Mouse (Mus musculus): ENCODE measurements around the gene Amotl1. TPM values are rescaled to one million over a fixed set of nuclear protein-coding genes. Genes with fewer than 3 reads are reported as not detected.
"Not testable (repeated sequence)": the region's sequence is repeated elsewhere in the genome, so short reads cannot be mapped to it uniquely, and the experiment has no call there.

Amotl1 gene
- polyA plus RNA-seq (2016; fragmentation: Nextera tagmentation; extraction: Ambion mirVana): 33.7 and 35.1 TPM in 2 replicates

- 45% methylated on average over 4 of the region's 4 CpGs for WGBS
- no peak within 1 kb of the TSS for H3K4me2 ChIP-seq (replicated peaks)
- H3K4me1 ChIP-seq: peaks cover 35% of the 10 kb centered on the region
- no peaks in the 10 kb centered on the region for H3K27me3 ChIP-seq
- H3K27ac ChIP-seq: no peak within 1 kb of the TSS
- ATAC-seq (ENCODE audit: insufficient number of reproducible peaks, insufficient read depth, low FRiP score, low TSS enrichment): no peak
- H3K9me3 ChIP-seq: no peaks in the 10 kb centered on the region
- H3K36me3 ChIP-seq: no peaks in the 10 kb centered on the region
- no peak within 1 kb of the TSS for H3K4me3 ChIP-seq
- no peak within 1 kb of the TSS for H3K9ac ChIP-seq
Measured at GRCm38 (mm10) chr9:14644956-14645355, at the start of gene Amotl1. Amotl1 (minus strand) TSS chr9:14645056.

- no peak for ATAC-seq (ENCODE audit: insufficient number of reproducible peaks, insufficient read depth, low FRiP score, low TSS enrichment)
- Histone ChIP-seq H3K9me3 (no peaks in the 10 kb centered on the region), H3K27ac (no peak overlapping the region), H3K27me3 (no peaks in the 10 kb centered on the region), H3K4me1 (no peaks in the 10 kb centered on the region), H3K9ac (no peak overlapping the region), H3K4me2 (replicated peaks) (no peak overlapping the region), H3K4me3 (no peak overlapping the region), H3K36me3 (no peaks in the 10 kb centered on the region)
- 71% methylated on average over 12 of the region's 12 CpGs for whole genome bisulfite sequencing
Measured at GRCm38 (mm10) chr9:14689376-14690108, 44.7 kb upstream of the Amotl1 start.

GRCm38 (mm10) chr9:14684363-14684762, 39.5 kb upstream of the Amotl1 start:
- Histone ChIP-seq H3K4me2 (replicated peaks) (no peak overlapping the region), H3K27ac (no peak overlapping the region), H3K4me1 (peaks cover 9% of the 10 kb centered on the region; the same call in 1 of the 2 replicates), H3K27me3 (no peaks in the 10 kb centered on the region), H3K4me3 (no peak overlapping the region), H3K9me3 (no peaks in the 10 kb centered on the region), H3K36me3 (no peaks in the 10 kb centered on the region), H3K9ac (no peak overlapping the region)
- 60% methylated on average over 4 of the region's 4 CpGs for WGBS
- ATAC-seq (ENCODE audit: insufficient number of reproducible peaks, insufficient read depth, low FRiP score, low TSS enrichment): no peak

GRCm38 (mm10) chr9:14682741-14683140, 37.9 kb upstream of the Amotl1 start:
- peaks cover 9% of the 10 kb centered on the region; the same call in 1 of the 2 replicates for H3K4me1 ChIP-seq

GRCm38 (mm10) chr9:14680584-14680983, 35.7 kb upstream of the Amotl1 start:
- WGBS: 62% methylated on average over 2 of the region's 2 CpGs
- Histone ChIP-seq H3K4me3 (no peak overlapping the region), H3K36me3 (no peaks in the 10 kb centered on the region), H3K27me3 (no peaks in the 10 kb centered on the region), H3K27ac (no peak overlapping the region), H3K4me1 (peaks cover 9% of the 10 kb centered on the region; the same call in 1 of the 2 replicates), H3K9ac (no peak overlapping the region), H3K9me3 (peaks cover 5% of the 10 kb centered on the region; the same call in 1 of the 2 replicates), H3K4me2 (replicated peaks) (no peak overlapping the region)
- ATAC-seq (ENCODE audit: insufficient number of reproducible peaks, insufficient read depth, low FRiP score, low TSS enrichment): no peak

More at GRCm38 (mm10) chr9:14682741-14683140, 37.9 kb upstream of the Amotl1 start:
- H3K36me3 ChIP-seq: no peaks in the 10 kb centered on the region
- H3K27me3 ChIP-seq: no peaks in the 10 kb centered on the region
- no peak overlapping the region for H3K4me3 ChIP-seq
- no peak overlapping the region for H3K4me2 ChIP-seq (replicated peaks)
- no peak for ATAC-seq (ENCODE audit: insufficient number of reproducible peaks, insufficient read depth, low FRiP score, low TSS enrichment)
- H3K27ac ChIP-seq: no peak overlapping the region
- peaks cover 5% of the 10 kb centered on the region; the same call in 1 of the 2 replicates for H3K9me3 ChIP-seq
- no peak overlapping the region for H3K9ac ChIP-seq

GRCm38 (mm10) chr9:14675707-14676691, 31.1 kb upstream of the Amotl1 start:
- Histone ChIP-seq H3K4me2 (replicated peaks) (no peak overlapping the region), H3K4me1 (peaks cover 9% of the 10 kb centered on the region), H3K27me3 (no peaks in the 10 kb centered on the region), H3K36me3 (no peaks in the 10 kb centered on the region), H3K9me3 (peaks cover 5% of the 10 kb centered on the region; the same call in 1 of the 2 replicates), H3K27ac (peak overlapping the region; percentile 37), H3K9ac (no peak overlapping the region), H3K4me3 (no peak overlapping the region)
- ATAC-seq (ENCODE audit: insufficient number of reproducible peaks, insufficient read depth, low FRiP score, low TSS enrichment): peak; percentile 69
- 57% methylated on average over 9 of the region's 9 CpGs for WGBS

GRCm38 (mm10) chr9:14674506-14674905, 29.6 kb upstream of the Amotl1 start:
- Histone ChIP-seq H3K9me3 (peaks cover 5% of the 10 kb centered on the region; the same call in 1 of the 2 replicates), H3K4me1 (peaks cover 9% of the 10 kb centered on the region), H3K27me3 (no peaks in the 10 kb centered on the region), H3K4me3 (no peak overlapping the region), H3K4me2 (replicated peaks) (no peak overlapping the region), H3K27ac (no peak overlapping the region), H3K36me3 (no peaks in the 10 kb centered on the region), H3K9ac (no peak overlapping the region)
- no peak for ATAC-seq (ENCODE audit: insufficient number of reproducible peaks, insufficient read depth, low FRiP score, low TSS enrichment)
- WGBS: 93% methylated on average over 8 of the region's 8 CpGs

GRCm38 (mm10) chr9:14673109-14673508, 28.3 kb upstream of the Amotl1 start:
- Histone ChIP-seq H3K27me3 (no peaks in the 10 kb centered on the region), H3K9me3 (no peaks in the 10 kb centered on the region), H3K36me3 (no peaks in the 10 kb centered on the region), H3K4me3 (no peak overlapping the region), H3K9ac (no peak overlapping the region), H3K4me1 (peaks cover 9% of the 10 kb centered on the region), H3K27ac (peak overlapping the region; percentile 81), H3K4me2 (replicated peaks) (no peak overlapping the region)
- no peak for ATAC-seq (ENCODE audit: insufficient number of reproducible peaks, insufficient read depth, low FRiP score, low TSS enrichment)
- 37% methylated on average over 4 of the region's 4 CpGs for WGBS

GRCm38 (mm10) chr9:14671965-14672364, 27.1 kb upstream of the Amotl1 start:
- H3K27ac ChIP-seq; H3K4me1 ChIP-seq; H3K4me2 ChIP-seq (replicated peaks); H3K27me3 ChIP-seq; H3K36me3 ChIP-seq; H3K4me3 ChIP-seq; H3K9ac ChIP-seq; H3K9me3 ChIP-seq; ATAC-seq (ENCODE audit: insufficient number of reproducible peaks, insufficient read depth, low FRiP score, low TSS enrichment): not testable (repeated sequence)
- 55% methylated on average over 5 of the region's 5 CpGs for WGBS

GRCm38 (mm10) chr9:14668382-14668781, 23.5 kb upstream of the Amotl1 start:
- Histone ChIP-seq H3K36me3 (no peaks in the 10 kb centered on the region), H3K4me1 (peaks cover 5% of the 10 kb centered on the region; the same call in 1 of the 2 replicates), H3K4me2 (replicated peaks) (no peak overlapping the region), H3K4me3 (no peak overlapping the region), H3K27me3 (no peaks in the 10 kb centered on the region), H3K9me3 (no peaks in the 10 kb centered on the region), H3K9ac (no peak overlapping the region), H3K27ac (no peak overlapping the region)
- WGBS: 75% methylated on average over 3 of the region's 3 CpGs
- no peak for ATAC-seq (ENCODE audit: insufficient number of reproducible peaks, insufficient read depth, low FRiP score, low TSS enrichment)

GRCm38 (mm10) chr9:14666071-14666470, 21.2 kb upstream of the Amotl1 start:
- H3K36me3 ChIP-seq: no peaks in the 10 kb centered on the region
- H3K4me3 ChIP-seq: no peak overlapping the region
- no peaks in the 10 kb centered on the region for H3K27me3 ChIP-seq
- H3K4me1 ChIP-seq: no peaks in the 10 kb centered on the region
- H3K4me2 ChIP-seq (replicated peaks): no peak overlapping the region
- no peak for ATAC-seq (ENCODE audit: insufficient number of reproducible peaks, insufficient read depth, low FRiP score, low TSS enrichment)
- no peak overlapping the region for H3K9ac ChIP-seq
- H3K27ac ChIP-seq: no peak overlapping the region
- 76% methylated on average over 3 of the region's 3 CpGs for WGBS
- H3K9me3 ChIP-seq: no peaks in the 10 kb centered on the region

Measured in embryonic facial prominence, embryonic 12.5 days (tissue).